Mouse (Mus musculus): ENCODE results near the gene Fbln5. TPM values are rescaled to one million over a fixed set of nuclear protein-coding genes. Genes with fewer than 3 reads are reported as not detected.

Gene Fbln5
- polyA plus RNA-seq, 1 experiment from 2014 or later, result 70.9 TPM

DNA sequence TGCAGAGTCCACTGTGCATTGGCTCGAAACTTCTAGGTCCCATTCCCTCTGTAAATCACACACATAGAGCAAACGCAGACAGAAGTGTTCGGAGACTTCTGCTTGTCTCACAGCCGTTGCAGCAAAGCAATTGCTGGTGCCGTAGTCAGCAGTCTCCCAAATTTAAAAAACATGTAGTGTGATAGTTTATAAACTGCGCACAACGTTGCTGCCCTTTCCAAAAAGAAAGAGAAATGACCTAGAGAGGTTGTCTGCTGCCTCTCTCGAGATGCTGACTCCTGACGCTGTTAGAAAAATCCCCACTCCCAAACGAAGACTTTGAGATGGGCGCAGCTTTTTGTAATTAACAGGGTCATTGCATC is 628 bp downstream of the Fbln5 start:
- DNase-seq (ENCODE audit: low spot score) (no peak), ATAC-seq (ENCODE audit: low FRiP score, low TSS enrichment) (no peak)
- TF ChIP-seq EP300 (optimal IDR thresholded peaks at IDR 0.05), result no peak
- TF ChIP-seq CTCF (IDR thresholded peaks at IDR 0.05; ENCODE audit: low read depth), result no peak

DNA sequence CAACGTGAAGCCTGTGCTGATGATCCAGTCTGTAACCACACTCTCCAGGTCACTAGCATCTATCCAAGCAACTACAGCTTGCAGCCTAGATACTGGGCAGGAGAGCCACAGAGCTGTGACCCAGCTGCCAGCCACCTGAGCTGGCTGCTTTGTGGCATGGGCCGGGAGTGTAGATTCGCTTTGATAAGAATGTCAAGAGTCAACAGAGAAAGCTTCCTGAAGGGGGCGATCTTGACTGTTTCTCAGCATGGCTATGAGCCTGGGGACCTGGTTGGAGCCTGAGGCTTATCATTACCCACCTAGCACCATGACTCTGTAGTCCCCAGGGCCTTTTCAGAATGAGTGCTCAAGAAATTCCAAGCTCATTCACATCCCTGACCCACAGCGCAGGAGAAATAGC is 2.0 kb downstream of the Fbln5 start:
- Histone ChIP-seq H3K4me1 (replicated peaks; ENCODE audit: control insufficient read depth, insufficient read depth) (no peaks in the 10 kb centered on the region; the same call in 1 of the 2 replicates), H3K4me2 (replicated peaks; ENCODE audit: low read depth) (no peak overlapping the region), H3K27ac (replicated peaks) (no peak overlapping the region), H3K4me3 (ENCODE audit: low read depth, low read length) (no peak overlapping the region), H3K36me3 (ENCODE audit: control insufficient read depth, insufficient read depth, low read length) (no peaks in the 10 kb centered on the region), H3K9ac (ENCODE audit: low read length) (no peak overlapping the region), H3K27me3 (ENCODE audit: control insufficient read depth, insufficient read depth, low read length) (no peaks in the 10 kb centered on the region), H3K9me3 (ENCODE audit: control insufficient read depth, low read length) (no peaks in the 10 kb centered on the region)
- 0 out of 2 replicates have a peak, but pooled peaks have one; percentile 17 for ATAC-seq (ENCODE audit: low FRiP score, low TSS enrichment)
- 47% methylated on average over 5 of the region's 5 CpGs for WGBS
- DNase-seq (ENCODE audit: low spot score), result peak; percentile 46
- TF ChIP-seq CTCF (IDR thresholded peaks at IDR 0.05; ENCODE audit: low read depth), result peak; percentile 61
- no peak for TF ChIP-seq EP300 (optimal IDR thresholded peaks at IDR 0.05)

More for the DNA sequence above, 628 bp downstream of the Fbln5 start:
- Histone ChIP-seq H3K4me2 (replicated peaks; ENCODE audit: low read depth) (peak overlapping the region; percentile 89), H3K27me3 (ENCODE audit: control insufficient read depth, insufficient read depth, low read length) (no peaks in the 10 kb centered on the region), H3K9ac (ENCODE audit: low read length) (peak overlapping the region; percentile 56), H3K27ac (replicated peaks) (peak overlapping the region; percentile 80), H3K4me3 (ENCODE audit: low read depth, low read length) (peak overlapping the region; percentile 58), H3K9me3 (ENCODE audit: control insufficient read depth, low read length) (no peaks in the 10 kb centered on the region), H3K36me3 (ENCODE audit: control insufficient read depth, insufficient read depth, low read length) (no peaks in the 10 kb centered on the region), H3K4me1 (replicated peaks; ENCODE audit: control insufficient read depth, insufficient read depth) (no peaks in the 10 kb centered on the region; the same call in 1 of the 2 replicates)
- WGBS, result 12% methylated on average over 11 of the region's 11 CpGs

DNA sequence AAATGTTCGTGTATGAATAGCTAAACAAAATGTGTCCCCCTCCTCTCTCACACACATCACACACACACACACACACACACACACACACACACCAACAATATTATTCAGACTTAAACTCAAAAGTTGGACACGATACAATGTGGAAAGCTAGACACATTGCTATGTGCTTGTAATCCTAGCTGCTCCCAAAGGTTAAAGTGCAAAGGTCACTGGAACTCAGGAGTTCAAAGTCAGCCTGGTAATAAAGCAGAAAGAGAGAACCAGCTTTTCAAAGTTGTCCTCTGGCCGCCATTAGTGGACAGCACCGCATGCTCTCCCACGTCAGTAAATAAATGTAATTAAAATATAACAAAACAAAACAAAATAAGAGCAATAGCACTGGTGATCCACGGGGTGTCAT is 3.1 kb downstream of the Fbln5 start:
- no peak overlapping the region for H3K4me3 ChIP-seq (ENCODE audit: low read depth, low read length)
- no peak overlapping the region for H3K4me2 ChIP-seq (replicated peaks; ENCODE audit: low read depth)
- H3K9me3 ChIP-seq (ENCODE audit: control insufficient read depth, low read length), result no peaks in the 10 kb centered on the region
- H3K27ac ChIP-seq (replicated peaks), result no peak overlapping the region
- H3K4me1 ChIP-seq (replicated peaks; ENCODE audit: control insufficient read depth, insufficient read depth), result no peaks in the 10 kb centered on the region; the same call in 1 of the 2 replicates
- TF ChIP-seq CTCF (IDR thresholded peaks at IDR 0.05; ENCODE audit: low read depth) (no peak), EP300 (optimal IDR thresholded peaks at IDR 0.05) (no peak)
- no peak for ATAC-seq (ENCODE audit: low FRiP score, low TSS enrichment)
- WGBS, result 83% methylated on average over 6 of the region's 6 CpGs
- H3K27me3 ChIP-seq (ENCODE audit: control insufficient read depth, insufficient read depth, low read length), result no peaks in the 10 kb centered on the region
- H3K36me3 ChIP-seq (ENCODE audit: control insufficient read depth, insufficient read depth, low read length), result no peaks in the 10 kb centered on the region
- H3K9ac ChIP-seq (ENCODE audit: low read length), result no peak overlapping the region
- DNase-seq (ENCODE audit: low spot score), result no peak

DNA sequence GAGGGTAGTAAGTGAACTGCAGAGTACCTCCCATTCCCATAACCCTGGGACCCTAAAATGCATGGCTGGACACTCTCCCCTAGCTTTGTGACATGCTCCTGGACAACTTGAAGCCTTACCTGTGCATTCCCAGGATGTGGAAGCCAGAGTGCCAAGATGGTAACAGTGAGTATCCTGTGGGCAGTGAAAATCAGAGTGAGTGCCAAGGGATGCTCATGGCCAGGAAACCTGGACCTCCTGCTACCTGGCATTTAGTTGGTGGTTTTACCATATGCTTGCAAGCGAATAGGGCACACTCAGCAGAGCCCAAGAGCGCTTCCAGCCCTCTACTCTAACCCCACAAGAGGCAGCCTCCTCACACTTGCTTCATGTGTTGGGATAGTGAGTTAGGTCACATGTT is 4.4 kb downstream of the Fbln5 start:
- TF ChIP-seq CTCF (IDR thresholded peaks at IDR 0.05; ENCODE audit: low read depth) (no peak), EP300 (optimal IDR thresholded peaks at IDR 0.05) (no peak)
- no peak overlapping the region for H3K9ac ChIP-seq (ENCODE audit: low read length)
- WGBS, result 82% methylated on average over 2 of the region's 2 CpGs
- H3K9me3 ChIP-seq (ENCODE audit: control insufficient read depth, low read length), result no peaks in the 10 kb centered on the region
- H3K27ac ChIP-seq (replicated peaks), result no peak overlapping the region
- no peaks in the 10 kb centered on the region; the same call in 1 of the 2 replicates for H3K4me1 ChIP-seq (replicated peaks; ENCODE audit: control insufficient read depth, insufficient read depth)
- ATAC-seq (ENCODE audit: low FRiP score, low TSS enrichment), result no peak
- DNase-seq (ENCODE audit: low spot score), result no peak
- no peaks in the 10 kb centered on the region for H3K27me3 ChIP-seq (ENCODE audit: control insufficient read depth, insufficient read depth, low read length)
- H3K36me3 ChIP-seq (ENCODE audit: control insufficient read depth, insufficient read depth, low read length), result no peaks in the 10 kb centered on the region
- H3K4me2 ChIP-seq (replicated peaks; ENCODE audit: low read depth), result no peak overlapping the region
- no peak overlapping the region for H3K4me3 ChIP-seq (ENCODE audit: low read depth, low read length)

DNA sequence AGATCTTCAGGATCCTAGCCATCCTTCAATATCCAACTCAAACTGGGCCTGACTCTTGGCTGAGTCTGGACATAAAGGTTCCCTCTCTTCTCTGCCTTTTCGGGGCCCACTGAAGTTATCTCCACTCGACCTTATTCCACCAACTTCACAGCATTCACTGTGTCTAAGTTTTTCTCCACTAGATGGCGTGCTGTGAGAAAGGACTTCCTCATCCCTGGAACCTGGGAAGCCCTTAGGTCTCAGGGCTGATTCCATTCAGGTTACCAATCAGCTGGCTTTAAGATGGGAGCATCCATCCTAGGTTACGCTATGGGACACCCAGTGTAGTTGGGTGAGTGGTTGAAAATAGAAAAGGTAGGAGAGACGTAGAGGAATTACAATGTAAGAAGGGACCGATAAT is 7.7 kb downstream of the Fbln5 start:
- no peak for DNase-seq (ENCODE audit: low spot score)
- no peak for ATAC-seq (ENCODE audit: low FRiP score, low TSS enrichment)
- H3K27me3 ChIP-seq (ENCODE audit: control insufficient read depth, insufficient read depth, low read length), result no peaks in the 10 kb centered on the region
- no peak overlapping the region for H3K4me2 ChIP-seq (replicated peaks; ENCODE audit: low read depth)
- H3K36me3 ChIP-seq (ENCODE audit: control insufficient read depth, insufficient read depth, low read length), result no peaks in the 10 kb centered on the region
- no peaks in the 10 kb centered on the region for H3K4me1 ChIP-seq (replicated peaks; ENCODE audit: control insufficient read depth, insufficient read depth)
- 64% methylated on average over 6 of the region's 6 CpGs for WGBS
- no peak overlapping the region for H3K4me3 ChIP-seq (ENCODE audit: low read depth, low read length)
- no peak overlapping the region for H3K9ac ChIP-seq (ENCODE audit: low read length)
- H3K27ac ChIP-seq (replicated peaks), result no peak overlapping the region
- TF ChIP-seq EP300 (optimal IDR thresholded peaks at IDR 0.05), result no peak
- TF ChIP-seq CTCF (IDR thresholded peaks at IDR 0.05; ENCODE audit: low read depth), result peak; percentile 76
- H3K9me3 ChIP-seq (ENCODE audit: control insufficient read depth, low read length), result no peaks in the 10 kb centered on the region

DNA sequence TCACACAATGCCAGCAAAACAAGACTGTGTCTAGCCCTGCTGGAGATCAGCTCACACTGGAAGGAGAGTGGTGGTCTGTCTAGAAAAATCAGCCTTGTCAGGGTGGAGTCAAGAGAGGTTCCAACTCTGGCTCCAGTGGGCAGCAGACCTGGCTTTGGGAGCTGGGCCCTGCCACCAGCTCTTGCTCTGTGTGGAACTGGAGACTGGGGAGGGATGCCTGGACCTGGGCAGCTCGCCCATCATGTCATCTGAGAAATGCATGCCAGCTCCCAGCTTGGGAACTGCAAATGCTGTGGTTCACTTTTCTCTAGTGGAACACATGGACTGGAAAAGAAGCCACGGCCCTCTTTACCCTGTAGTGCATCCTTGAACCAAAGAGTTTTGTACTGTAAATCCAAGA is 8.3 kb downstream of the Fbln5 start:
- H3K9ac ChIP-seq (ENCODE audit: low read length), result no peak overlapping the region
- H3K4me2 ChIP-seq (replicated peaks; ENCODE audit: low read depth), result no peak overlapping the region
- no peaks in the 10 kb centered on the region for H3K9me3 ChIP-seq (ENCODE audit: control insufficient read depth, low read length)
- H3K4me1 ChIP-seq (replicated peaks; ENCODE audit: control insufficient read depth, insufficient read depth), result no peaks in the 10 kb centered on the region
- H3K27ac ChIP-seq (replicated peaks), result no peak overlapping the region
- H3K27me3 ChIP-seq (ENCODE audit: control insufficient read depth, insufficient read depth, low read length), result no peaks in the 10 kb centered on the region
- no peak overlapping the region for H3K4me3 ChIP-seq (ENCODE audit: low read depth, low read length)
- no peak for ATAC-seq (ENCODE audit: low FRiP score, low TSS enrichment)
- TF ChIP-seq CTCF (IDR thresholded peaks at IDR 0.05; ENCODE audit: low read depth), result no peak
- no peak for TF ChIP-seq EP300 (optimal IDR thresholded peaks at IDR 0.05)
- H3K36me3 ChIP-seq (ENCODE audit: control insufficient read depth, insufficient read depth, low read length), result no peaks in the 10 kb centered on the region
- no peak for DNase-seq (ENCODE audit: low spot score)
- WGBS, result 52% methylated on average over 2 of the region's 2 CpGs

All from stomach, postnatal 0 days (tissue).